Mouse (Mus musculus): ENCODE results near the gene Cd9.

GRCm38 (mm10) chr6:125433704-125434447, 60.7 kb downstream of the Cd9 start:
- TF ChIP-seq CTCF (IDR thresholded peaks at IDR 0.05; ENCODE audit: extremely low read depth, insufficient read depth, insufficient read length, insufficient replicate concordance) (no peak), POLR2A (IDR thresholded peaks at IDR 0.05; ENCODE audit: low read depth, low read length) (no peak)

Data from spleen, adult 2 months (tissue).